Mouse (Mus musculus): ENCODE measurements around the gene Acyp2. TPM values are rescaled to one million over a fixed set of nuclear protein-coding genes. Genes with fewer than 3 reads are reported as not detected.

Acyp2 gene
- polyA plus RNA-seq, 1 experiment, result 29.1 TPM

DNA sequence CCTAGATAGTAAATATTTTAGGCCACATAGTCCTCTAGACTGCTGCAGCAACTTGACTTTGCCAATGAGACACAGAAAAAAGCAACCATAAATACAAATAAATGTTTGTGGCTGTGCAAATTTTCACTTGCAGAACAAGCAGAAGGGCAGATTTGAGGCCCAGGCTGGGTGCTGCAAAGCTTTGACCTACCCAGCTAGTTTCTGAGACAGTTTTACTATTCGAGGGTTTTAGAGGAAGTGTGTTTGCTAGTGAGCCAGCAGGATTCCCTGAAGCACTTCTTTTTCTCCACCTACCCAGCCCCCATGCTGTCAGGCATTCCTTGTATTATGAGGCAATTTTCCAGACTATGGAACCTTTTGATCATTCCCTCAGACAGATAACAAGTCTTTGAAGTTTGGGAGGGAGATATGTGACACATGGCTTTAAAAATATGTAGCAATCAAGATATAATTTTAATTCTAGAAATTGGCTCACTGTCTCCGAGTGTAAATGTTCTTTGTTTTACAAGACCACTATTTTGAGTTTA, 31.8 kb downstream of the Acyp2 start:
- Histone ChIP-seq H3K27me3 (replicated peaks; ENCODE audit: control insufficient read depth, insufficient read depth, low read length) (no peaks in the 10 kb centered on the region), H3K27ac (ENCODE audit: insufficient read depth, low read depth, low read length) (no peak overlapping the region), H3K4me1 (ENCODE audit: control insufficient read depth, insufficient read depth, low read length) (0 out of 2 replicates have a peak, but pooled peaks cover 3% of the 10 kb centered on the region), H3K36me3 (ENCODE audit: control insufficient read depth, insufficient read depth, low read length) (no peaks in the 10 kb centered on the region; the same call in 1 of the 2 replicates), H3K4me3 (ENCODE audit: insufficient read depth, low read depth, low read length) (no peak overlapping the region)
- TF ChIP-seq POLR2A (IDR thresholded peaks at IDR 0.05; ENCODE audit: low read depth, low read length) (no peak), CTCF (conservative IDR thresholded peaks at IDR 0.05; ENCODE audit: insufficient read depth, insufficient read length, low read depth, low read length) (no peak)
- WGBS, result 45% methylated on average over 2 of the region's 2 CpGs
- DNase-seq, result no peak

DNA sequence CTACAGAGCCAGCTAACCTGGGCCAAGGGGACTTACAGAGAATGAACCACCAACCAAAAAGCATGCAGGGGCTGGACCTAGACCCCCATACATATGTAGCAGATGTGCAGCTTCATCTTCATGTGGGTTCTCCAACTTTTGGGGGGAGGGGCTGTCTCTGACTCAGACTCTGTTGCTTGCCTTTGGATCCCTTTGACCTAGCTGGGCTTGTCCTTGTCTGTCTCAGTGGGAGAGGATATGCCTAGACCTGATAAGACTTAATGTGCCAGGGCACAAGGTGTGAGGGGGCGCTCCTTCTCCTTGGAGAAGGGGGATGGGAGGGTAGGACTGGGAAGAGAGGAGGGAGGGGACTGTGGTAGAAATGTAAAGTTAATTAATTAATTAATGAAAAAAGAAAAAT, 33.4 kb downstream of the Acyp2 start:
- Histone ChIP-seq H3K4me3 (ENCODE audit: insufficient read depth, low read depth, low read length) (no peak overlapping the region), H3K27me3 (replicated peaks; ENCODE audit: control insufficient read depth, insufficient read depth, low read length) (no peaks in the 10 kb centered on the region), H3K36me3 (ENCODE audit: control insufficient read depth, insufficient read depth, low read length) (no peaks in the 10 kb centered on the region; the same call in 1 of the 2 replicates), H3K27ac (ENCODE audit: insufficient read depth, low read depth, low read length) (no peak overlapping the region), H3K4me1 (ENCODE audit: control insufficient read depth, insufficient read depth, low read length) (0 out of 2 replicates have a peak, but pooled peaks cover 3% of the 10 kb centered on the region)
- 100% methylated on average over 1 of the region's 1 CpGs for WGBS
- DNase-seq, result no peak
- no peak for TF ChIP-seq CTCF (conservative IDR thresholded peaks at IDR 0.05; ENCODE audit: insufficient read depth, insufficient read length, low read depth, low read length)
- TF ChIP-seq POLR2A (IDR thresholded peaks at IDR 0.05; ENCODE audit: low read depth, low read length), result no peak

DNA sequence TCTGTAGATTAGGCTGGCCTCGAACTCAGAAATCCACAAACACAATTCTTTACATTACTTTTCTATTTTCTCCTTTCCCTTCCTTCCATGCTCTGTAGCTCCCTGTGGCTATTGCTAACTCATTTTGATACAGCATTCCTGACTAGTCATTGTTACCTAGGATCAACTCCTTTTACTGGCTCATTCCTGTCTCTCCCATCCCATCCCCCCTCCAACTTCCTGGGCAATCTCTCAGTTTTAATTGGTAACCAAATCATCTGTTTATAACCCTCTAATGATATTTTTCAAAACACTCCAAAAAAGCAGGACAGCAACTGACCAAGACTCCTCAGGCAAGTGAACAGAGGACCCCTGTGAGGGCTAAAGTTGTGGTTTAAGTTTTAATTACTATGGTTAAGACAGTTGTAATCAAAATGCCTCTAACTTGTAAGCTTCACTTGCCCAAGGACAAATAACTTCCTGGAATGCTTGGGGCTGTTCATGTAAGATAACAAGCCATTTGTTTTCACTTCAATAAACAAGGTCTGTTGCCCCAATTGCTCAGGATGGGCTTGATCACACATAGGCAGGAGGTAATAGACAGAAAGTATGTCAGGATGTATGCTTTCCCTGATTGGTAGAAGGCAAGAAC, 35.4 kb downstream of the Acyp2 start:
- 86% methylated on average over 1 of the region's 1 CpGs for WGBS

DNA sequence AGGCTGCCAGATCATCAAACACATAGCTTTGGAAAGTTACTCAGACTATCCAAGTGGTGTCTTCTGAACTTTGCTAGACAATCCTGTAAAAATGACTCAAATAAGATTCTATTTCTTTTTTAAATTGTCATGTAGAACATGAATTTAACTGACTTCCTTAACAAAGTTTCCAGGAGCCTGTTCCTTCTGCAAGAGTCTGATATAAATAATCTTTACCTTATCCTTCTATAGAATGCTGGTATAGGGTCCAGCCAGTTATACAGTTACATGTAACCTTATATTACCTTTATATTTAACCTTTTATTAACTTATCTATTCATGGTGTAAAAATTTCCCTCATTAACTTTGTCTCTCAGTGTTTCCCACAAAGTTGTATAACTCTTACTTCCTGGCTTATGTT, 36.7 kb downstream of the Acyp2 start:
- Histone ChIP-seq H3K4me3 (ENCODE audit: insufficient read depth, low read depth, low read length) (no peak overlapping the region), H3K4me1 (ENCODE audit: control insufficient read depth, insufficient read depth, low read length) (0 out of 2 replicates have a peak, but pooled peaks cover 3% of the 10 kb centered on the region), H3K27ac (ENCODE audit: insufficient read depth, low read depth, low read length) (no peak overlapping the region), H3K36me3 (ENCODE audit: control insufficient read depth, insufficient read depth, low read length) (no peaks in the 10 kb centered on the region; the same call in 1 of the 2 replicates), H3K27me3 (replicated peaks; ENCODE audit: control insufficient read depth, insufficient read depth, low read length) (no peaks in the 10 kb centered on the region)
- DNase-seq, result no peak
- TF ChIP-seq POLR2A (IDR thresholded peaks at IDR 0.05; ENCODE audit: low read depth, low read length) (no peak), CTCF (conservative IDR thresholded peaks at IDR 0.05; ENCODE audit: insufficient read depth, insufficient read length, low read depth, low read length) (no peak)

More for the DNA sequence above, 35.4 kb downstream of the Acyp2 start:
- DNase-seq, result no peak
- Histone ChIP-seq H3K27ac (ENCODE audit: insufficient read depth, low read depth, low read length) (no peak overlapping the region), H3K4me3 (ENCODE audit: insufficient read depth, low read depth, low read length) (no peak overlapping the region), H3K27me3 (replicated peaks; ENCODE audit: control insufficient read depth, insufficient read depth, low read length) (no peaks in the 10 kb centered on the region), H3K36me3 (ENCODE audit: control insufficient read depth, insufficient read depth, low read length) (no peaks in the 10 kb centered on the region; the same call in 1 of the 2 replicates), H3K4me1 (ENCODE audit: control insufficient read depth, insufficient read depth, low read length) (0 out of 2 replicates have a peak, but pooled peaks cover 3% of the 10 kb centered on the region)
- no peak for TF ChIP-seq POLR2A (IDR thresholded peaks at IDR 0.05; ENCODE audit: low read depth, low read length)
- TF ChIP-seq CTCF (conservative IDR thresholded peaks at IDR 0.05; ENCODE audit: insufficient read depth, insufficient read length, low read depth, low read length), result no peak

DNA sequence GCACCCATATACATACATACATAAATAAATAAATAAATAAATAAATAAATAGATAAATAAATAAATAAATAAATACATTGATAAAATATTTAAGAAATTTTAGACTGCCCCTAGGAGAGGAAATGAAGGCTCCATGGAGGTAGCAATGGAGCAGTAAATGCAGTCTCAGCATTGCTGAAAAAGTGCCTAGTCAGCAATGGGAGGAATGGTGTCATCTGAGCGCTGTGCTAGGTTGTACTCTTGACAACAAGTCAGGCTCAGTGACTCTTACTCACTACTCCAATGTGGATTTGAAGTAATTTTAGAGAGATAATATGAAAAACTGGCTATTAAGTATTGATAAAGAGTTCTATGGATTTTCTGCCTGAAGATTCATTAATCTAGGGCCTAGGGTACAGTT, 40.1 kb downstream of the Acyp2 start:
- Histone ChIP-seq H3K36me3 (ENCODE audit: control insufficient read depth, insufficient read depth, low read length) (no peaks in the 10 kb centered on the region), H3K4me1 (ENCODE audit: control insufficient read depth, insufficient read depth, low read length) (peaks cover 3% of the 10 kb centered on the region; the same call in 1 of the 2 replicates), H3K27me3 (replicated peaks; ENCODE audit: control insufficient read depth, insufficient read depth, low read length) (no peaks in the 10 kb centered on the region), H3K27ac (ENCODE audit: insufficient read depth, low read depth, low read length) (no peak overlapping the region), H3K4me3 (ENCODE audit: insufficient read depth, low read depth, low read length) (no peak overlapping the region)
- TF ChIP-seq CTCF (conservative IDR thresholded peaks at IDR 0.05; ENCODE audit: insufficient read depth, insufficient read length, low read depth, low read length), result no peak
- 100% methylated on average over 1 of the region's 1 CpGs for WGBS
- DNase-seq, result no peak

DNA sequence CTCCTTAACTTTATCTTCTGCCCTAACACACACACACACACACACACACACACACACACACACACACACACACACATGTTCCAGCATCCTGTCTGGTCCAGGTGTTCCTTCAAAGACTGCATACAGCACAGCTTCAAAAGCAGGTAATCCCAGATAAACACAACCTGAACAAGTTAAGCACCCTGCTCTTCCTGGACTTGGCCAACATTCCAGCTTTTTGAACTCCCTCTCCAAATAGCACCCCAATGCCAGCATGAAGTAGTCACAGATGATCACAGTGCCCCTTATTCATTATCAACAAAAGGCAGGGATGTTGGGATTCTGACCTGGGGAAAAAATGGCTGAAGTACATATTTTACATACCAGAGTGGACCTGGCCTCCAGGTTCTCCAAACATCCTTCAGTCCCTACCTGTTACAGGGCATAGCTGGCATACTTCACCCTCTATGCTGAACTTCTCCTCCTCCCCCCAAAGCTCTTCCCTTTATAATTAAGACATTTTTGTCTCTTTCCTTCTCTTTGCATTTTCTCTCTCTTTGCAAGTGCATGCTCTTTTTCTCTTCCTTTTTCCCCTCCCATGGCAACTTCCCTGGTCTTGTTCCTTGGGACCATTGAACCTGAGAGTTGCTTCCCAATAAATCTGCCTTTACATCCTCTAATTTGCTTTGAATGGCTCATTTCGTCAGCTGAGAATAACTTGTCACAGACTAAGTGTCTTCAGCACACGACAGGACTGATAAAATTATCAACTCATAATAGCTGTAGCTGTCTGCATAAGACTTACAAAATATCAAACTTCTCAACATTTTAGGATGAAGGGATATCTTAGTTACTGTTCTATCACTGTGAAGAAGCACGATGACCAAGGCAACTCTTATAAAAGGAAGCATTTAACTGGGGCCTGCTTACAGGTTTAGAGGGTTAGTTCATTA, 41.5 kb downstream of the Acyp2 start:
- 73% methylated on average over 3 of the region's 3 CpGs for WGBS
- no peaks in the 10 kb centered on the region; the same call in 1 of the 2 replicates for H3K4me1 ChIP-seq (ENCODE audit: control insufficient read depth, insufficient read depth, low read length)
- no peak for DNase-seq
- no peaks in the 10 kb centered on the region for H3K27me3 ChIP-seq (replicated peaks; ENCODE audit: control insufficient read depth, insufficient read depth, low read length)
- H3K4me3 ChIP-seq (ENCODE audit: insufficient read depth, low read depth, low read length), result no peak overlapping the region
- H3K27ac ChIP-seq (ENCODE audit: insufficient read depth, low read depth, low read length), result no peak overlapping the region
- TF ChIP-seq CTCF (conservative IDR thresholded peaks at IDR 0.05; ENCODE audit: insufficient read depth, insufficient read length, low read depth, low read length) (no peak), POLR2A (IDR thresholded peaks at IDR 0.05; ENCODE audit: low read depth, low read length) (no peak)
- H3K36me3 ChIP-seq (ENCODE audit: control insufficient read depth, insufficient read depth, low read length), result no peaks in the 10 kb centered on the region

DNA sequence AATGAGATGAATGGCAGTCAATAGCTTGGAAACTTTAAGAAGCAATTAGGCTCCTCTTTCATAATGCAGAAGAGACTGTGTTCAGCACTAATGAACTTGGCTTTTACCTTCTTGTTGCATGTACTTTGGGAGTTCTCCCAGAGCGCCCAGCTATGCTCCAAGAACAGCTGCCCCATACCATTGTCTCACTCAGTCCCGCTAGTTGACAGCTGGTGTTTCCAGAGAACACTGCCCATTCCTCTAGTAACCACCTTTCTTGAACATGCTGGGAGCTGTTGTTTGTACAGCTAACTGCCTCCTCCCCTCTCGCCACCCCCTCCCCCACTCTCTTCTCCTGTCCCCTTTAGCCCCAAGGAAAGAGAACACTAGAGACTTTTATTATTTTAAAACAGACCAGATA, 52.1 kb downstream of the Acyp2 start:
- Histone ChIP-seq H3K36me3 (ENCODE audit: control insufficient read depth, insufficient read depth, low read length) (no peaks in the 10 kb centered on the region), H3K4me3 (ENCODE audit: insufficient read depth, low read depth, low read length) (no peak overlapping the region), H3K4me1 (ENCODE audit: control insufficient read depth, insufficient read depth, low read length) (no peaks in the 10 kb centered on the region), H3K27me3 (replicated peaks; ENCODE audit: control insufficient read depth, insufficient read depth, low read length) (no peaks in the 10 kb centered on the region), H3K27ac (ENCODE audit: insufficient read depth, low read depth, low read length) (no peak overlapping the region)
- 86% methylated on average over 3 of the region's 3 CpGs for WGBS
- no peak for DNase-seq
- no peak for TF ChIP-seq CTCF (conservative IDR thresholded peaks at IDR 0.05; ENCODE audit: insufficient read depth, insufficient read length, low read depth, low read length)
